Mouse (Mus musculus) MEL (cell line): Measurements from ENCODE around the gene Rasl12.

Source experiments
- CHD1 ChIP-seq: IDR thresholded peaks from 2 replicates; pipeline ENCODE4 v1.6.1; 2012; ENCODE audit warnings: low read depth, mild to moderate bottlenecking, inconsistent platforms, low read length, improper control_type of control experiment
- CHD2 ChIP-seq: IDR thresholded peaks from 2 replicates; pipeline ENCODE4 v1.6.1; 2011; ENCODE audit warnings: low read length, improper control_type of control experiment
- CTCF ChIP-seq, 3 experiments: IDR thresholded peaks in 2 of 3; conservative IDR thresholded peaks in 1 of 3; 2 replicates each; pipeline ENCODE4 v1.5.1; 2011 to 2012; ENCODE audit warnings: low read length in 3 of 3, low read depth in 2 of 3, mild to moderate bottlenecking in 2 of 3, improper control_type of control experiment in 1 of 3, inconsistent platforms in 1 of 3, mixed read lengths in 1 of 3, moderate library complexity in 1 of 3; ENCODE audit not compliant: control insufficient read depth in 1 of 3, insufficient read depth in 1 of 3, poor library complexity in 1 of 3, severe bottlenecking in 1 of 3
- GABPA ChIP-seq: IDR thresholded peaks from 2 replicates; pipeline ENCODE4 v1.6.1; 2012; ENCODE audit warnings: low read depth, mild to moderate bottlenecking, inconsistent platforms, low read length, improper control_type of control experiment, moderate library complexity
- HCFC1 ChIP-seq: IDR thresholded peaks from 2 replicates; pipeline ENCODE4 v1.6.1; 2012; ENCODE audit warnings: low read depth, mild to moderate bottlenecking, inconsistent platforms, low read length, improper control_type of control experiment, moderate library complexity
- MAX ChIP-seq: IDR thresholded peaks from 2 replicates; pipeline ENCODE4 v1.6.1; 2011; ENCODE audit warnings: low read length, improper control_type of control experiment
- MYB ChIP-seq: IDR thresholded peaks from 2 replicates; pipeline ENCODE4 v1.6.1; 2011; ENCODE audit warnings: mild to moderate bottlenecking, low read depth, low read length, improper control_type of control experiment
- POLR2A ChIP-seq, 2 experiments: IDR thresholded peaks; 2 replicates each; pipeline ENCODE4 v1.6.1; 2011 to 2012; ENCODE audit warnings: low read length in 2 of 2, mild to moderate bottlenecking in 2 of 2, control low read depth in 1 of 2, improper control_type of control experiment in 1 of 2, low read depth in 1 of 2, moderate library complexity in 1 of 2; ENCODE audit not compliant: control insufficient read depth in 1 of 2, insufficient read depth in 1 of 2, poor library complexity in 1 of 2
- POLR2AphosphoS5 ChIP-seq: IDR thresholded peaks from 2 replicates; pipeline ENCODE4 v1.6.1; 2012; ENCODE audit warnings: low read depth, borderline replicate concordance, mild to moderate bottlenecking, inconsistent platforms, low read length, moderate library complexity, mixed read lengths
- UBTF ChIP-seq: IDR thresholded peaks from 2 replicates; pipeline ENCODE4 v1.6.1; 2012; ENCODE audit warnings: low read depth, mild to moderate bottlenecking, inconsistent platforms, low read length, improper control_type of control experiment, moderate library complexity, borderline replicate concordance; ENCODE audit not compliant: insufficient read depth
- USF1 ChIP-seq: IDR thresholded peaks from 2 replicates; pipeline ENCODE4 v1.6.1; 2014; ENCODE audit warnings: low read depth, mild to moderate bottlenecking, inconsistent platforms, low read length, improper control_type of control experiment, moderate library complexity
- ZC3H11A ChIP-seq: IDR thresholded peaks from 2 replicates; pipeline ENCODE4 v1.6.1; 2012; ENCODE audit warnings: low read depth, mild to moderate bottlenecking, inconsistent platforms, low read length, improper control_type of control experiment

DNA sequence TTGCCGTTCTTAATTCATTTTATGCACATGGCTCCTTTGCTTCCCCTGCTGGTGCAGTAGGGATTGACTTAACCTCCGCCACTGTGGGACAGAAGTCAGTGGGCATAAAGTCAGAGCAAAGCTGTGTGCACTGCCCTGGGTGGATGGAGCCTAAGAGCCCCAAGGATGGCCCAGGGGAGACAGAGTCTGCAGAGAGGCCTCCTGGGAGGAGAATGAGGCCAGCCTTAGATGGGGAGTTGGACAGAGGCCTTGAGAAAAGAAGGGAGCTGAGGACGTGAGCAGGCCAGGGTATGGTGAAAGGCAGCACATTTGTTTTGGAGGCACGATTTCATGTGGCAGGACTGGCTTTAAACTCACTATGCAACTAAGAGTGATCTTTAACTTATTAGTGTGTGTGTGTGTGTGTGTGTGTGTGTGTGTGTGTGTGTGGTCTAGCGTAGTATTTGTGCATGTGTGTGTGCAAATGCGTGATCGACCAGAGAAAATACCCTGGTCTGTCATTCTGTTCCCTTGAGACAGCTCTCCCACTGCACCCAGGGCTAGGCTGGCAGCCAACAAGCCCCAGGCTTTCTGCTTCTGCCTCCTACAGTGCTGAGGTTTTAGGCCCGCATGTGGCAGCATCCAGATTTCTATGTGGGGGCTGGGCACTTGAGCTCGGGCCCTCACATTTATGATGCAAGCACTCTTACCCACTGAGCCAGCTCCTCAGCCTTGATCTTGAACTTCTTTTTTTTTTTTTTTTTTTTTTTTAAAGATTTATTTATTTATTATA is 23.0 kb upstream of the Rasl12 start:
- TF ChIP-seq ZC3H11A (no peak), CTCF (IDR thresholded peaks at IDR 0.05 in 2 of 3, conservative IDR thresholded peaks at IDR 0.05 in 1 of 3; ENCODE audit: control insufficient read depth in 1 of 3, insufficient read depth in 1 of 3, low read depth in 2 of 3, low read length in 3 of 3, poor library complexity in 1 of 3, severe bottlenecking in 1 of 3) (no peak), POLR2AphosphoS5 (no peak), CHD2 (no peak), USF1 (no peak), GABPA (no peak), CHD1 (no peak), HCFC1 (no peak), POLR2A (IDR thresholded peaks at IDR 0.05; ENCODE audit: control insufficient read depth in 1 of 2, insufficient read depth in 1 of 2, low read depth in 1 of 2, low read length in 2 of 2, poor library complexity in 1 of 2) (no peak), UBTF (no peak), MAX (no peak), MYB (no peak)
